7 mouse cellular contexts compared by ENCODE assay signal in genomic region chr14:96787917-96788316, GRCm38 (mm10).
"Had no signal": no experiment of that assay in that cellular context is flagged by ENCODE, and none has a peak within 500 bp of the region (broad histone marks: within the 10 kb centered on the region; RNA-seq: fewer than 3 reads in every experiment).

No protein-coding gene starts in this region.

- DNase-seq: lung, adult 2 months; lung, postnatal 14 days; lung, postnatal 36 days; right cerebral cortex, postnatal 14 days; thymus, adult 2 months; thymus, postnatal 25 days; thymus, postnatal 4 days had no signal
